Mouse (Mus musculus) adrenal gland, postnatal 10 days (tissue): ENCODE measurements around the gene Plppr2. TPM values are rescaled to one million over a fixed set of nuclear protein-coding genes. Genes with fewer than 3 reads are reported as not detected.

Source experiments
- DNase-seq: peaks from one replicate; pipeline ENCODE4 v3.0.0; 2021; ENCODE audit warnings: mixed read lengths
- total RNA-seq, 2 experiments: library from RNA; stranded (reverse); gene quantifications; 2 replicates each; pipeline ENCODE4 v1.2.3; 2021

Plppr2 gene
- total RNA-seq, 2 experiments from 2014 or later = 21.9 to 22.3 TPM

DNA sequence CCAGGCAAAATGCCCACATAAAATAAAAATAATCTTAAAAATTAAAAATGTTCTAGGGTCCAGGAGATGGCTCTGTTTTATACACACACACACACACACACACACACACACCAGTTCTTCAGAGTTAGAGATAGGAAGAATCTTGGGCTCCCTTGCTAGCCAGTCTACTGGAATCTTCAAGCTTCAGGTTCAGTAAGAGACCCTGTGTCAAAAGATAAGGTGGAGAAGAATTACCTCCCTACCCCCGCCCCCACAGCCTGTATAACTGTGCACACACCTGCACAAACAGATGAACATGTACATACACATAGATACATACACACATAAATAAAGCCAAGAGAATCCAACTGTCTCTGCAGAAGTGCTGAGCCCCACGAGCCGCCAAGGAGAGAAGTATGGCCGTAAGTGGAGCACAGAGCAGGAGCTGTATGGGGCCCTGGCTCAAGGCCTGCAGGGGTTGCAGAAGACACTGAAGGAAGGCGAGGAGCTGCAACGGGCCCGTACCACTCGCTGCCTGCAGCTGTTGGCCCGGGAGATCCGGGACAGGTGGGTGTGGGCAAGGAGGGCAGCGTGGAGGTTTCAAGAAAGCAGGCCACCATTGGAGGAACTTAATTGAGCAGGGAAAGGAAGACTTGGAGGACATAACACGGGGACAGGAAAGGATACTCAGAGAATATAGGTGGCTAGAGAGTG, 4.2 kb upstream of the Plppr2 start:
- DNase-seq = no peak

DNA sequence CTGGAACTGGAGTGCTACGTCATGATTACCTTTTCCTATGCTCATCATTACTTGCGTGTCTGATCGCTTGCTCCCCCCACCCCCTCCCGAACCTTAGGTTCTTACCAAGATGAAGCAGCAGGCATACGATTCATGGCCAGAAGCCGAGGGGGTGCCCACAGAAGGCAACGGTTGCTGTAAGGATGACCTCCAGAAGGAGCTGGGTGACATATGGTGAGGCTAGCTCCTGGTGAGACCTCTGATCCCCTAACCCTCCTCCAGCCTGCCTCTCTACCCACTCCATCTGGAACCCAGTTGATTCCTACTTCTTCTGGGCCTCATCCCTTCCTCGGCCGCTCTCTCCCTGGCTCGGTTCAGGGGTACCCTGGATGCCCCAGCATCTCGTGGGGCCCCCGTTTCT, 2.8 kb upstream of the Plppr2 start:
- DNase-seq = no peak

DNA sequence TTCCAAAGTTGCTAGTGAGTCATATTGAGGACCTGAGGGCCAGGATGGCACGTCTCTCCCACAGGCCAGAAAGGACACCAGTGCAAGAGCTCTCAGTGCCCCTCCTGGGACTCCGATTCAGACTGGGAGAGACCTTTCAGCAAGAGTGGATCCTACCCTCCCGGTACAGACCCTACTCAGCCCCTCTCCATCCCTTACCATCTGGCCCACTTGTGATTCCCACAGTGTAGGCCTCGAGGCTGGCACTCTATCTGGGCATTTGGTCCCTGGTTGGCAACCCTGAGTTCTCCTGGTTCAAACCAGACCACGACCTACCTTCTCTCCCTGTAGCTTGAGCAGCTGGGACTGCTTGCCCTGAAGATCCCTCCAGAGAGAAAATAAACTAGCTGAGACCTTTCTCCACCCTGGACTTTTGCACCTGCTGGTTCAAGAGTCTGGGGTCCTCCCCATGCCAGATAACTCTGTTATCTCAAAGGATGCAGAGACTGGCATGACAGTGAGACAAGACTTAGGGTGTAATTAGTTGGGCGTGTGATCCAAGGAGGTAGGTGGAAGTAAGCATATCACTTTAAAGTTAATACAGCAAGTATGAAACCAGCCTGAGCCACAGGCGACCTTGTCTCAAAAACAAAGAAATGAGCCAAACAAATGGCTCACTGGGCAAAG, 1.2 kb upstream of the Plppr2 start:
- DNase-seq = no peak

DNA sequence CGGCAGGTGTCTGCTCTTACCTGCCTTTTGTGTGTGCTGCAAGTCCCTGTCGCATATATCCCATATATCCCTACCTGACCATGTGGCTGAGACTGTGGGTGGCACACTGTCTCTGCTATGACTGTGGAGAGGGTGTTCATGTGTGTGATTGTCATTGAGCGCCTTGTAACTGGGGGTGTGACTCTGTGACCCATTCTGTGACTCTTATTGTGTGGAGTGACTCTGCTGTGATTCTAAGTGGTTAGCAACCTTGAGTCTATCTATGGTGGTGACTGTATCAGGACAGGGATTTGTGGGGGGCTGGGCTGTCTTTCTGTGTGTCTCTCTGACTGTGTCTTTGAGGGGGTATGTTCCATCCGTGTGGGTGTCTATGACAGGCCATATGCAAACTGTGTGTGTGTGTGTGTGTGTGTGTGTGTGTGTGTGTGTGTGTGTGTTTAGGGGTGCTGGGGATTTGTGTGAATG, 910 bp downstream of the Plppr2 start:
- DNase-seq = no peak

DNA sequence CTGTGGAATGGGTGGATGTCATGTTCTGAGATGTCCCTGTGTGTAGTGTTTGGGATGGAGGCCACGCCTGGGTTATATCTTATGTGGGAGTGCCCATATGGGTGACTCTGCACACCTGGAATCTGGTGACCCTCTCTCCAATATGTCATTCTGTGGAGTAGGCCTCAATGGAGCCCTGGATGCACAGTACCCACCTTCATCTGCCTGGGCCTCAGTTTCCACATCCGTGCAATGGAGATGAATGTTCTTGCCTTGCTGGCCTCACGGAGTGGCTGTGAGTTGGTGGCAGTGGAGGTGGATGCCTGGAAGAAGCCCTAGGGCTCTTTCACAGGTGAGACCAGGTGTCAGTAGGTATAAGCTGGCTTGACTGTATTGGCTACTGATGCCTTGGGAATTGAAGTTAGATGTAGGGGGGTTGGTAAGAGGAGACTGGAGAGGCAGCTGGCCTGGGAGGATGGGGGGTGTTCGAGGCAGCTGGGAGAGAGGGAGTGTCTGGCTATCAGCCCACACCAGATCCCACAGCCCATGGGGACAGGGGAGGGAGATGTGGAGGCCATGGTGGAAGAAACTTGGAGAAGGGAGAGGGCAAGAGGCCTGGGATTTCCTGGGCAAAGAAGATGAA, 1.5 kb downstream of the Plppr2 start:
- no peak for DNase-seq

DNA sequence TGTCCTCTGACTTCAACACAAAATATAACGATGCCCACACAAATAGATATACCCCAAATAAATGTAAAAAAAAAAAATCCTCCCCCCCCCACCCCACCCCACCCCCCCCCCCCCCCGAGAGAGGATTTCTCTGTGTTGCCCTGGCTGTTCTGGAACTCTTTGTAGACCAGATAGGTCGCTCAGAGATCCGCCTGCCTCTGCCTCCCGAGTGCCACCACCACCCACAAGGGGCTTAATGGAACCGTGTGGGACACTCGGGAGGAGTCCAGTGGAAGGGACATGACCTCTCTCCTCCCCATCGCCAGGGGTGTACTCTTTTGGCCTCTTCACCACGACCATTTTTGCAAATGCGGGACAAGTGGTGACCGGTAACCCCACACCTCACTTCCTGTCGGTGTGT, 6.2 kb downstream of the Plppr2 start:
- DNase-seq = no peak

DNA sequence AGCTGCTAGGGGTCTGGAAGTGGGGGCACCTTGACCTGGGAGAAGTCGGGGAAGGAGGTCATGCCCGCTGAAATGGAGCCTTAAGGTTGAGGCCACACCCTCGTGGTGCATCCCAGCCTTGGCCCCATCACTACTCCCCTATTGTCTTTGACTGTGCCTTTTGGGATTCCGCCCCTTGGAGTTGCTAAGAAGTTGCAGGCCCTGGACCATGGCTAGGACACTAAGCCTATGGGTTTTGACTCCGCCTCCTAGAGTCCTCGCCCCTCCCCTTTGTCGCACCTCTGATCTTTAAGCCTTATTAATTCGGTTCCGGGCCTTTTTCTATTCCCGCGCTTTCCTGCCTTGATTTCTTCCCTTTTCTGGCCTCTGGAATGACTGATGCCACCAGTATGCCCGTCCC, 6.8 kb downstream of the Plppr2 start:
- no peak for DNase-seq

DNA sequence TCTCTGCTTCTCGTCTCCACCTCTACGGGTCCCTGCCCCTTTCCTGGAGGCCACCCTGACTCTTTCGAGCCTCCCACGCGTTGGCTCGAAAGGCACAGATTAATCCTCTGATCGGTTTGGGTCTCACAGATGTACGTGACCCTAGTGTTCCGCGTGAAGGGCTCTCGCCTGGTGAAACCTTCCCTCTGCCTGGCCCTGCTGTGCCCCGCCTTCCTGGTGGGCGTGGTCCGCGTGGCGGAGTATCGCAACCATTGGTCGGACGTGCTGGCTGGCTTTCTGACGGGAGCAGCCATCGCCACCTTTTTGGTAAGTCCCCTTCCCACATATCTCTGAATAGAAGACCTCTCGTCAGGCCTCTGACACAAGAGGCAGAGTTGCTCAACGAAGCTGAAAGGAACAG, 7.4 kb downstream of the Plppr2 start:
- DNase-seq = no peak

DNA sequence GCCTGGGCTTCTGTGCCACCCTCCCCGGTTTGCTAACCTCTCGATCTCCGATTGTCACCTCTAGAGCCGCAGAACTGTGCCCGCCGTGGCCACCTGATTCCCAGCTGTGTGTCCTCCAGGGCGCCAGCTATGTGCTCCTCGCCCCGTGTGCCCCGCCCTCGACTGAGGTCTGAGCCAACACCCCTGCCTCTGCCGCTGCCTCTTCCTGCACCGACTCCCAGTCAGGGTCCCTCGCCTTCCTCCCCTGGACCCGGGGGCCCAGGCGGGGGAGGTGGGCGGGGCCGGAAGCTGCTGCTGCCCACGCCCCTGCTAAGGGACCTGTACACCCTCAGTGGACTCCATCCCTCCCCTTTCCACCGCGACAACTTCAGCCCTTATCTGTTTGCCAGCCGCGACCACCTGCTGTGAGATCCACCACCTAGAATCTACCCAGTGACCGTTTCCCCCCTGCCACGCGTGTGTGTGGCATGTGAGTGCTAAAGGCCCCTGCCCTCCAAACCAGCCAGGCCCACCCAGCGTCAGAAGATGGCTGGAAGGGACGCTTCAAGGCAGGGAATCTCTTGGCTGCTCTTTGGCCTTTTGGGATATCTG, 10.8 kb downstream of the Plppr2 start:
- no peak for DNase-seq

DNA sequence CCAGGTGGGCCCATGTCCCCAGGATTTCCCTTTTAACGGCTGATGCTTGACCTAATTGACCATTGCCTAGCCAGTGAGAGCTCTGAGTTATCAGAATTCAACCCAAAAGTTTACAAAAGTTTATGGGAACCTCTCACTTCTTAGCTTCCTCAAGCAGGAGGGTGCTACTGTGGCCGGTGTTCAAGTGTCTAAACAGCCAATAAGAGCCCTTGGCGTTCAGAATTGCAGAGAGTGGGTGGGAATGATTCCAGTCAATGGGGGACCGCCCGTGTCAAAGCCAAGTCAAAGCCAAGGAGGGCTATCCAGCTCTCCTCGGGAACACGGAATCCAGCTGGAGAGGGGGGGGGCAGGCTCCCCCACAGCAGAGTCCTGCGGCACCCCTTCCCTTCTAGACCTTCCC, 11.3 kb downstream of the Plppr2 start:
- no peak for DNase-seq

DNA sequence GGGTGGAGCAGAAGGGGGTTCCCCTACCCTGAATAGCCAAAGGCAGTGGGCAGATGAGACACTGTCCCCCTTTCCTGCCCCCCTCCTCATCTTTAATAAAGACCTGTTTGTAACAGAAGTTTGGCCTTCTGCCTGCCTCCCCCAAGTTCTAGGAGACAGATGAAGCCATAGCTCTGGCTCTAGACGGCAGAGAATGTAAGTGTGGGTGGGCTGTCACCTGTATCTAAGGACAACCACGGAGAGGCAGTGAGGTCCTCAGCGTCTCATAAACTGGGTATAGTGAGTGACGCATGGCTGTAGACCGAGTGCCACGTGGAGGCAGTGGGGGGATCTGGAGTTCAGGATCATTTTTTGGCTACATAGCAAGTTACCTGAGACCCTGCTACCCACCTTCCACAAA, 12.0 kb downstream of the Plppr2 start:
- DNase-seq = no peak

DNA sequence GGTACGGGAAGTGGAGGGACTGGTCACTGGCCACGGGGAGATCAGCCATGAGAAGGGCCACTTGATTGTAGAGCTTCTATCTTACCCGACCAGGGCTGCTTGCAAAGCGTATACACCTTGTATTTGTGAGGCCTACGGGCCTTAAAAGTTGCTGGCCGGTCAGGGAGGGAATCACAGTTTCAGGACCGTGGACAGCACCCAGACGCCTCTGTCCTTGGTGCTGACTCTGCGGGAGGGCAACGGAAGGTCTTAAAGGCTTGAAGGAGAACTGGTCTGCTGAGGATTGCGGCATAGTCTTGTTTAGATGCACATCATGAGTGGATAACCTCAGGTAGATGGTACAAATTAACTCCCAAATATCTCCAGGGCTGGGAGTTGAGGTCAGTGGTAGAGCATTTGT, 13.5 kb downstream of the Plppr2 start:
- DNase-seq = peak; percentile 89

DNA sequence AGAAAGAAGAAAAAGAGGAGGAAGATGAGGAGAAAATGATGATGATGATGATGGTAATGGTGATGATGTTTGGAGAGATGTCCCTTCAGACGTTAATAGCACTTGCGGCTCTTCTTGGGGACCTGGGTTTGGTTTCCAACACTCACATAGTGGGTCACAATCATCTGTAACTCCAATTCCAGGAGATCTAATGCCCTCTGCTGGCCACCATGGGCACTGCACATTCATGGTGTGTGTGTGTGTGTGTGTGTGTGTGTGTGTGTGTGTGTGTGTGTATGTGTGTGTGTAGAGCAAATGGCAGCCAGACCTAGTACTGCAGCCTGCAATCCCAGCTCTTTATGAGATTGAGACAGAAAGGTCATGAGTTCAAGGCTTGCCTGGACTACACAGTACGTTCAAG, 15.1 kb downstream of the Plppr2 start:
- no peak for DNase-seq

DNA sequence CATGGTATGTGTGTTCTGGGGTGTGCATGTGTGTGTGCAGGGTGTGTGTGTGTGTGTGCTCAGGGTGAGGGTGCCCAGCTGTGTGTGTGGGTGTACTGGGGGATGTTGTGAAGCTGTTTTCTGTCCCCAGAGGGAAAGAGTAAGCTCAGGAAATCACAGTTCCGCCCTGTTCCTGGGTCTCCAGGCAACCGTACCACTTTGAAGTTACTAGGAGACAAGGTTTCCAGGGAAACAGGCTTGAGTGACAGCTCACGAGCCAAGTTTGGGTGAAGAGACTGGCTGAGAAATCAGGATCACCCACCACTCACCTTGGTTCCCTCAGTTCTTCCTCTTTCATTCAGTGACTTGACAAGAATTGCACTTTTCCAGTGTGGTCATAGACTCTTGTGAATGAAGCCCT, 16.8 kb downstream of the Plppr2 start:
- DNase-seq = no peak

DNA sequence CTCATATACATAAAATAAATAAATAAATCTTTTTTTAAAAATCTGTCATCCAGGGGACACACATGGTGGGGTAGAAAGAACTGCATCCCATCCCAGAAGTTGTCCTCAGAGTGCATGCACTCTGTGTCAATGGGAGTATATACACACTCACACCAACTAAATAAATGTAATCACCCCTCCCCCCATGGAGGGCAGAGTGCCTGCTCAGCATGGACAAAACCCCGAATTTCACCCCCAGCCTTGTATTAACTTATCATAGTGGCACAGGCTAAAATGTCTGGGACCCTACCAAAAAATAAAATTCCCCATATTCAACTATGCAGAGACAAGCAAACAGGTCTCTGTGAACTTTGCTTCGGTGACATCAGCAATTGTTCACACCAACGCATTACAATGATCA, 17.8 kb downstream of the Plppr2 start:
- DNase-seq = no peak

DNA sequence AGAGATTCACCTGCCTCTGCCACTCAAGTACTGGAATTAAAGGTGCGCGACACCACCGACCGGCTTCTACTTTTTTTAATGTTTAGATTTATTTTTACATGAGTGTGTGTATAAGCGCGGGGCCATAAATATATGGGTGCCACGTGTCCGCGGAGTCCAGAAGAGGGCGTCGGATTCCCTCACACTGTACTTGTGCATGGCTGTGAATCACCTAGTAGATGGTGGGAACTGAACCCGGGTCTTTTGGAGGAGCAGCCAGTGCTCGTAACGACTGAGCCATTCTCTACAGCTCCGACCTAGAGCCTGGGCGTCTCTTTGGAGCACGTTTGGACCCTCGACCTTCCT, 18.4 kb downstream of the Plppr2 start:
- DNase-seq = no peak

DNA sequence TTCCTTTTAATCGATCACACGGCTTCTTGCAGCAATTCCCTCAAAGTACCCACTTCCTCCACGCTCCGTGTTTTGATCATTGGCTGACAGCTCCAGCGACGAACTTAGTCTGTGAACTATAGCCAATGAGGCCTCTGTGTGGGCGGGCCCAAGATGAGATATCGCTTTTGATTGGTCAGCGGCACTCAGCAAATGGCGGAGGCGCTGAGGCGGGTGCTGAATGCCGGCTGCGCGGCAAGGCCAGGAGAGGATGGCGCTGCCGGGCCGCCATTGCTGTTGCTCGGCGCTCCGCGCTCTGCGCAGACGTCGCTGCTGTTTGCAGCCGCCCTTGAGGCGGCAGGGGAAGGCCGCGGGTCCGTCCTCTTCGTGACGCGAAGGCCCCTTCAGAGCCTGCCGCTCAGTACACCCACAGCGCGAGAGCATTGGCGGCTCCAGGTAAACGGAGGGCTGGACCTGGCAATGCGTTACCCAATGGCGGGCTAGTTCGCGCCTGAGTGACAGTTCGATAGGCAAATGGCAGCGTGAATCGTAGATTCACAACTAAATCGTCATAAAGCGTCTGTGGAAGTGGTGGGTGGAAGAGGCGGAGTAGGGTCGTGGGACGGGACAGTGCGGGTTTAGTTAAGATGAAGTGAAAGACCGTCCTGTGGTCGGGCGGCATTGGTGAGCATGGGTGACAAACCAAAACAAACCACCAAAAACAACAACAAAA, 18.9 kb downstream of the Plppr2 start, which contains the start of gene Swsap1:
Gene Swsap1, plus strand, starts transcription at position 186 of the 712 bp plus-strand sequence.
- DNase-seq = peak; percentile 98

DNA sequence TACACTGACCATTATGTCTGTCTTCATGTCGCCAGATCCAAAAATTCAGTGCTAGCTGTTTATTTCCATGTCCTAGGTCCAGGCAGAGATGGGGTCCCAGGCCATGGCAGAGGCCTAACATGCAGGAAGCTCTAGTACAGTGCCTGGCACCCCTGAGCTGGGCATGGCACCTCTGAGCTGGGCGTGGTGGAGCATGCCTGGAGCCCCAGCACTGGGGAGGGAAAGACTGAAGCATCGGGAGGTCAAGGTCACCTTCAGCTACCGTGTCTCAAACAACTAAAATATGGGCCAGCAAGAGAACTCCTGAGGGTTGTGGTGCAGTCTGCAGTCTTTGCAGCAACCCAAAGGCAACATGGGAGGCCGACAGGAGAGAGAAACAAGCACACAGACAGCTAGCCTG, 21.5 kb downstream of the Plppr2 start:
- peak; percentile 26 for DNase-seq

DNA sequence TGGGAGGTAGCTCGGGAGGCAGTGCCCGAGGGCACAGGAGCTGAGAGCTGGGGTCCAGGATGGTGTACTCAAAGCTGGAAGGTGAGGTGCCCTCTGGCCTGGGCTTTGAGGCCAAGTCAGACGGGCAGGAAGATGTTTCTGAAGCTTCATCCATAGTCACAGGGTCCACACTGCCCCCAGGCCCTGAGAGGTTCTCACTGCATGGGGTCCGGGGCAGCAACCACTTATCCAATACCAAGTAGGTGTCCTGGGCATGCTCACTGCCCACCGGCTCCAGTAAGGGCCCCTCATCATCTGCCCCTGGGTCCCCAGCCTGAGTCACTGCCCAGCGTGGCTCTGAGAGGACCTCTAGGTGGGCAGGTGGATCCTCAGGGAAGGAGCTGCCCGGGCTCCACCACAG, 22.4 kb downstream of the Plppr2 start:
- no peak for DNase-seq

DNA sequence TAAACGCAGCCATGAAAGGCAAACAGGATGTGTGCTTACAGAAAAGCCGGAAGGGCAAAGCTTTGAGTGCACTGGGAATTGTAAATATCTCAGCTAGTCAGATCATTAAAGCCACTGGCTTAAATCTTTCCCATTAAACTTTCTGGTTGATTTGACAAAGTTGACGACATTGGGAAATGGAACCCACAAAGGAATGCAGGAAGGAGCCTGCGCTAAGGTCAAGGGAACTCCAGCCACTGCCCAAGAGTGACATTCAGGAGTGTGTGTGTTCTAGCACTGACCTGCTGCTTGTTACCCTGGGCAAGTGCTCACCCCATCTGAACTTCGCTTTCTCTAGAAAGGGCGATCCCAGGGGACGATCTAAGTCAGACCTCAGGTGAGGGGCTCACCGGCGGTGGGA, 23.3 kb downstream of the Plppr2 start:
- no peak for DNase-seq

DNA sequence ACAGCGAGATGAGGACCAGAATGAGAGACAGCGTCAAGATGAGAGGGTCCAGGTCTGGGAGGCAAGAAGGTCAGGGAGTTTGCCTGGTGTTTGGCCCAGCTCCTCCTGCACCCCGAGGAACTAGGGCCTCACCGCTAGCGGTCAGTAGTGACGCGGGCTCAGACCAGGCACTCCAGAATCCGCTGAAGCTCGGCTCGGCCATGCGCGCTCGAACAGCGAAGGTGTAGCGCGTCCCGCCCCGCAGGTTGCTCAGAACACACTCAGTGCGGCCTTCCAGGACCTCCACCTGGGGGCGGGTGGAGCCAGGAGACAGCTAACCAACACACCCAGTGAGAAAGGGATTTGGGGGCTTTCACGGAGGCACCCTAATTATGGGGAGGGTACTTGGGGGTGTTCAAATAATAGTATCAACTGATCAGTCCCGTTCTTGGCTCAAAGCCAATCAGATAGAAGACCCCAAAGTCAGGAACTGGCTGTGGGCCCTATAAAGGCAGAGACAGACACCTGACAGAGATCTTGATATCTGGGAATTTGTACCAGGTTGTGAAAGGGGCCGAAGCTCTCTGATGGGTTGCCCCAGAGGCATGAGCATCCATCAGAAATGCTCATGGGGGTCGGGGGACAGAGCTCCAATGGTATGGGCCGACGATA, 23.9 kb downstream of the Plppr2 start:
- peak; percentile 52 for DNase-seq

DNA sequence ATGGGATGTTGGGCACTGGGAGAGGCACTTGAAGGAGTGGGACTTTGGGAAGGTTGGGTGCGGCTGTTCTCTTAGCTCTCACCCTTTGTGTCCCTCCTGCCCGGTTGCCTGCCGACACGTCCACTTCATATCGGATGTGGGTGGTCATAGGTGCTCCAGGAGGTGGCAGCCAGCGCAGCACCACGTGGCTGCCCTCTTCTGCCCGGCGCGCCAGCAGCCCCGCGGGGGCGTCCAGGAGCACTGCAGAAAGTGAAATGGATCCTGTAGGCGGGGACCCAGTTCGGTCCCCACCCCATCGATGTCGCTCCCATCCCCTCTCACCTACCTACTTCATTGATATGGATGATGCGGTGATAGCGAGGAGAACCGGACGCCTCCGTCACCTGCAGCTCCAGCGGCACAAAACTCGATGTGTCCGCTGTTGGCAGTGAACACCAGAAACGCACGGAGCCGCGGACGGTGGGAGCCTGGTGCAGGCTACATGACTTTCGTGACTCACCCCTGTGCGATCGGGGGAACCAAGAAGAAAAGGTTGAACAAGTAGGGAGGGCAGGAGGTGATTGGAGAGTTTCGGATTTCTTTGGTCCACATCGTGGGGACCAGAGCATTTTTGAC, 24.6 kb downstream of the Plppr2 start:
- DNase-seq = peak; percentile 29
